Mouse (Mus musculus): ENCODE measurements around the gene Adig. TPM values are rescaled to one million over a fixed set of nuclear protein-coding genes. Genes with fewer than 3 reads are reported as not detected.

Gene Adig
- polyA plus RNA-seq, 1 experiment, result 20.8 TPM

DNA sequence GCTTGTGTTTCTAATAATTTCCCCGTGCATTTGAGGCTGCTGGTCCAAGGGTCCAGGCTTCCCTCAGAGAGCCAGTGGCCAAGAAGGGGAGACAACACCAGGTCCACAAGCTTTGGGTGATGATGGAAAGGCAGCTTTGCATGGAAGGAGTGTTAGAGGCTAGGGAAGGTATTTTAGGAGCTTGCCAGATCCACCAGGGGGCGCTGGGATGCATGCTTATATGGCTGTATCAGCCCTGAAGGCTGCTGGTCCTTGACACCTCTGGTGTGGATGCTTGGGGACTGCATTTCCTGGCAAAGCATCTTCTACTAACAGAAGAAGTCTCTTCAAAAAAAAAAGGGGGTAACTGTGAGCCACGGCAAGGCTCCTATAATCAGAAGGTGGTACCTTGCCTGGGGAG is 47.7 kb downstream of the Adig start:
- H3K4me3 ChIP-seq (ENCODE audit: control insufficient read depth, insufficient read depth, low read length), result no peak overlapping the region
- H3K36me3 ChIP-seq (ENCODE audit: control insufficient read depth, insufficient read depth, low read length), result no peaks in the 10 kb centered on the region
- H3K27ac ChIP-seq (ENCODE audit: control insufficient read depth, insufficient read depth, low read length), result no peak overlapping the region
- WGBS, result 4% methylated on average over 3 of the region's 3 CpGs
- no peaks in the 10 kb centered on the region for H3K4me1 ChIP-seq (replicated peaks; ENCODE audit: control insufficient read depth, insufficient read depth, low read length)
- peak; percentile 78 for DNase-seq
- no peak for TF ChIP-seq POLR2A (IDR thresholded peaks at IDR 0.05; ENCODE audit: control insufficient read depth, extremely low read depth, insufficient read depth, low read length, poor library complexity)
- TF ChIP-seq CTCF (IDR thresholded peaks at IDR 0.05; ENCODE audit: borderline replicate concordance, control insufficient read depth, extremely low read depth, insufficient read depth, low read length, poor library complexity), result peak; percentile 65; the same call in 1 of the 2 replicates
- H3K27me3 ChIP-seq (ENCODE audit: control insufficient read depth, insufficient read depth, low read length), result peaks cover 6% of the 10 kb centered on the region; the same call in 1 of the 2 replicates

DNA sequence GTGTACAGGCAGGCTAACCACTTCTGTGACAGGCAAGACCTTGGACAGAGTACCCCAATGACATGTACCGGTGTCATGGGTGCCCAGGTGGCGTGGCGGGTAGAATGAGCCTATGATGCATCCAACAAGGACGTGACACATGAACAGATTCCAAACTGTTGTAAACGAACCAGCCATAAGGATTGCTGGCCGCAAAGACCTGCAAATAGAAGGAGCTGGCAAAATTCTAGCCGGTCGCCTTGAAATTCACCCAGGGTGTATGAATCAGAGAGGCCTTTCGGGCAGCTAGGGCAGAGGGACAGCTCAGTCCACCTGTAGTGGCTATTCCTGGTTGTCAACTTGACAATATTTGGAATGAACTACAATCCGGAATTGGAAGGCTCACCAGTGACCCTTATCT is 52.0 kb downstream of the Adig start:
- Histone ChIP-seq H3K4me3 (ENCODE audit: control insufficient read depth, insufficient read depth, low read length) (no peak overlapping the region), H3K27ac (ENCODE audit: control insufficient read depth, insufficient read depth, low read length) (no peak overlapping the region), H3K27me3 (ENCODE audit: control insufficient read depth, insufficient read depth, low read length) (peaks cover 6% of the 10 kb centered on the region; the same call in 1 of the 2 replicates), H3K36me3 (ENCODE audit: control insufficient read depth, insufficient read depth, low read length) (no peaks in the 10 kb centered on the region), H3K4me1 (replicated peaks; ENCODE audit: control insufficient read depth, insufficient read depth, low read length) (peaks cover 9% of the 10 kb centered on the region)
- no peak for DNase-seq
- 44% methylated on average over 10 of the region's 10 CpGs for WGBS
- no peak for TF ChIP-seq CTCF (IDR thresholded peaks at IDR 0.05; ENCODE audit: borderline replicate concordance, control insufficient read depth, extremely low read depth, insufficient read depth, low read length, poor library complexity)
- no peak for TF ChIP-seq POLR2A (IDR thresholded peaks at IDR 0.05; ENCODE audit: control insufficient read depth, extremely low read depth, insufficient read depth, low read length, poor library complexity)

DNA sequence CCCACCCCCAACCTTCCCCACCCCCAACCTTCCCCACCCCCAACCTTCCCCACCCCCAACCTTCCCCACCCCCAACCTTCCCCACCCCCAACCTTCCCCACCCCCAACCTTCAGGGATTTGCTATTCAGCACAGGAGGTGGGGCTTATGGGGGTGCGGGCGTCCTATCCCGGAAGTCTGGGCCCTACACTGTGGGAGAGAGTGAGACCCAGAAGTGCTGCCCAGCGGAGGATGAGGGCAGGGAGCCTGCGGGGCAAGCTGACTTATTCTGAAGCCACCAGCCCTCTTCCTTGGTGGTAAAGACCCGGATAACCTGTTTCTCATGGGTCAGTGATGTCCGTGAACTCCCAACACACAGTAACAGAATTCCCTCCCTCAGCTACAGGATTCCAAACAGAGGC is 52.8 kb downstream of the Adig start:
- TF ChIP-seq CTCF (IDR thresholded peaks at IDR 0.05; ENCODE audit: borderline replicate concordance, control insufficient read depth, extremely low read depth, insufficient read depth, low read length, poor library complexity), result no peak
- no peak for TF ChIP-seq POLR2A (IDR thresholded peaks at IDR 0.05; ENCODE audit: control insufficient read depth, extremely low read depth, insufficient read depth, low read length, poor library complexity)
- H3K36me3 ChIP-seq (ENCODE audit: control insufficient read depth, insufficient read depth, low read length), result no peaks in the 10 kb centered on the region
- H3K27me3 ChIP-seq (ENCODE audit: control insufficient read depth, insufficient read depth, low read length), result peaks cover 6% of the 10 kb centered on the region; the same call in 1 of the 2 replicates
- no peak overlapping the region for H3K4me3 ChIP-seq (ENCODE audit: control insufficient read depth, insufficient read depth, low read length)
- DNase-seq, result no peak
- 8% methylated on average over 7 of the region's 7 CpGs for WGBS
- H3K27ac ChIP-seq (ENCODE audit: control insufficient read depth, insufficient read depth, low read length), result no peak overlapping the region
- peaks cover 9% of the 10 kb centered on the region for H3K4me1 ChIP-seq (replicated peaks; ENCODE audit: control insufficient read depth, insufficient read depth, low read length)

DNA sequence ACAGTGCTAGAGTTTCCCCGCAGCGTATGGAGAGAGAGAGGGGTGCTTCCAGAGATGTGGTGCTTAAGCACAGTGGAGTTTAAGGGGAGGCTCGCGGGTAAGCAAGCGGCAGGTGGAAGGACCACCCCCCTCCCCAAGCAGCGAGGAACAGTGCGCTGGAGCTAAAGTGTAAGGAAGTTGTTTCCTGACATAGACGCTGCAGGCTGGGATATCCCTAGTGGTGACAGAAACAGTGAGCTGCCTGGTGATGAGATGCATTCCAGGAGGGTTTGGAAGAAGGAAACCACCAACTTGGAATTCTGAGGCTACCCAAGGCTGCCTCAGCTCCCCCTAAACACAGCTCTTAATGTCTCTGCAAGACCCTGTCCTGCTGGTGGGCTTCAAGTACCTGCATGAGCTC is 53.4 kb downstream of the Adig start:
- Histone ChIP-seq H3K4me3 (ENCODE audit: control insufficient read depth, insufficient read depth, low read length) (no peak overlapping the region), H3K27me3 (ENCODE audit: control insufficient read depth, insufficient read depth, low read length) (peaks cover 6% of the 10 kb centered on the region; the same call in 1 of the 2 replicates), H3K36me3 (ENCODE audit: control insufficient read depth, insufficient read depth, low read length) (no peaks in the 10 kb centered on the region), H3K4me1 (replicated peaks; ENCODE audit: control insufficient read depth, insufficient read depth, low read length) (peaks cover 9% of the 10 kb centered on the region), H3K27ac (ENCODE audit: control insufficient read depth, insufficient read depth, low read length) (no peak overlapping the region)
- DNase-seq, result no peak
- WGBS, result 12% methylated on average over 8 of the region's 8 CpGs
- TF ChIP-seq CTCF (IDR thresholded peaks at IDR 0.05; ENCODE audit: borderline replicate concordance, control insufficient read depth, extremely low read depth, insufficient read depth, low read length, poor library complexity) (no peak), POLR2A (IDR thresholded peaks at IDR 0.05; ENCODE audit: control insufficient read depth, extremely low read depth, insufficient read depth, low read length, poor library complexity) (no peak)

DNA sequence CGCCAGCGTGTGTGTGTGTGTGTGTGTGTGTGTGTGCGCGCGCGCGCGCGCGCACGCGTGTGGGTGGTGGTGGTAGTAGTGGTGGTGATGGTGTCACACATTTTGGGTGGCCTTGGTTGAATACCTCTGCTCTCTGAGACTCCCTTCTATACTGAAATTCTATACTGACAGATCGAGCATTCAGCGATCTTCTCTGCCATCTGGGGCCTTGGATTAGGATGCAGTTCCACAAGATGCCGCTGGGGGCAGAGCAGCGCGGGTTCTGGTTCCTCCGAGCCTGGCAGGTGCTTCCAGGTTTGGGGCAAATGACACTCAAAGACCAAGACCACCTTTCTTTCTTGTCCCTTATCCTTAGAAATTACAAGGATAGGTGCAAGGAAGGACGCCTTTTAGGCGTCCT is 53.8 kb downstream of the Adig start:
- 4% methylated on average over 20 of the region's 20 CpGs for WGBS
- Histone ChIP-seq H3K4me3 (ENCODE audit: control insufficient read depth, insufficient read depth, low read length) (no peak overlapping the region), H3K4me1 (replicated peaks; ENCODE audit: control insufficient read depth, insufficient read depth, low read length) (peaks cover 9% of the 10 kb centered on the region), H3K27ac (ENCODE audit: control insufficient read depth, insufficient read depth, low read length) (no peak overlapping the region), H3K27me3 (ENCODE audit: control insufficient read depth, insufficient read depth, low read length) (peaks cover 6% of the 10 kb centered on the region; the same call in 1 of the 2 replicates), H3K36me3 (ENCODE audit: control insufficient read depth, insufficient read depth, low read length) (no peaks in the 10 kb centered on the region)
- no peak for TF ChIP-seq POLR2A (IDR thresholded peaks at IDR 0.05; ENCODE audit: control insufficient read depth, extremely low read depth, insufficient read depth, low read length, poor library complexity)
- TF ChIP-seq CTCF (IDR thresholded peaks at IDR 0.05; ENCODE audit: borderline replicate concordance, control insufficient read depth, extremely low read depth, insufficient read depth, low read length, poor library complexity), result peak; percentile 81; the same call in 1 of the 2 replicates
- peak; percentile 80 for DNase-seq

DNA sequence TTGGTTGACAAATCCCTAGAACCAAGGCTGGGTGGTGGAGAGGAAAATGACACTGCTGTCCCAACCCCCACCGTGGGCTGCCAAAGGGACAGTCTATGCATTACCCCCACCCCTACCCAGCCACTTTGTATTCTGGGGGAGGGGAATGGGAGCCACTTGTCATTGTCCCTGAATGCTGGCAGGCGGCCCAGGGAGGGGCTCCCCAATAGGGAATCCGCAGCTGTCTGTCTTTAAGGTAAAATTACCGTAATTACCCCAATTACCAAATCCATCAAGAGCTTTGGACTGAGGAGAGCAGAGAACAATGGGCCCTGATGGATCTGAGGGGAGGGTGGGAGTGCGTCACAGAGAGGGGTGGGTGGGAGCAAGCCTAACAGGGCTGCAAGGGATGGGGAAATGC is 54.3 kb downstream of the Adig start:
- Histone ChIP-seq H3K4me3 (ENCODE audit: control insufficient read depth, insufficient read depth, low read length) (no peak overlapping the region), H3K4me1 (replicated peaks; ENCODE audit: control insufficient read depth, insufficient read depth, low read length) (peaks cover 9% of the 10 kb centered on the region), H3K36me3 (ENCODE audit: control insufficient read depth, insufficient read depth, low read length) (no peaks in the 10 kb centered on the region), H3K27me3 (ENCODE audit: control insufficient read depth, insufficient read depth, low read length) (peaks cover 6% of the 10 kb centered on the region; the same call in 1 of the 2 replicates), H3K27ac (ENCODE audit: control insufficient read depth, insufficient read depth, low read length) (no peak overlapping the region)
- DNase-seq, result no peak
- TF ChIP-seq POLR2A (IDR thresholded peaks at IDR 0.05; ENCODE audit: control insufficient read depth, extremely low read depth, insufficient read depth, low read length, poor library complexity) (no peak), CTCF (IDR thresholded peaks at IDR 0.05; ENCODE audit: borderline replicate concordance, control insufficient read depth, extremely low read depth, insufficient read depth, low read length, poor library complexity) (no peak)
- 37% methylated on average over 5 of the region's 5 CpGs for WGBS

Other genes starting within 250 kb of the Adig start
- 0.06 and 0.32 TPM in 2 replicates for gene Bpi, start 244.5 kb upstream of the Adig start, polyA plus RNA-seq (2012; rRNA removed)
- gene Lbp, start 196.1 kb upstream of the Adig start, polyA plus RNA-seq (2012; rRNA removed), result 6.2 and 12.1 TPM in 2 replicates
- 9.3 and 16.1 TPM in 2 replicates for gene Snhg11, start 127.0 kb upstream of the Adig start, polyA plus RNA-seq (2012; rRNA removed)
- gene Ralgapb, start 92.8 kb upstream of the Adig start, polyA plus RNA-seq (2012; rRNA removed), result 43.8 and 47.8 TPM in 2 replicates
- gene Arhgap40, start 10.2 kb downstream of the Adig start, polyA plus RNA-seq (2012; rRNA removed), result 0.06 and 0.24 TPM in 2 replicates
- gene Slc32a1, start 108.2 kb downstream of the Adig start, polyA plus RNA-seq (2012; rRNA removed), result 0.11 and 0.13 TPM in 2 replicates
- gene Actr5, start 122.3 kb downstream of the Adig start, polyA plus RNA-seq (2012; rRNA removed), result 24.8 and 26.2 TPM in 2 replicates
- gene Ppp1r16b, start 162.8 kb downstream of the Adig start, polyA plus RNA-seq (2012; rRNA removed), result 55.8 and 61.4 TPM in 2 replicates